Mouse (Mus musculus) megakaryocyte, adult 5-6 weeks (primary cell): ENCODE data around the gene Zfp637. TPM values are rescaled to one million over a fixed set of nuclear protein-coding genes. Genes with fewer than 3 reads are reported as not detected.
"Not testable (repeated sequence)": the region's sequence is repeated elsewhere in the genome, so short reads cannot be mapped to it uniquely, and the experiment has no call there.

Experiments
- ATAC-seq: 2 replicates; pipeline ENCODE4 v1.8.0; 2016; ENCODE audit warnings: mild to moderate bottlenecking, inconsistent platforms; ENCODE audit not compliant: poor library complexity, severe bottlenecking
- total RNA-seq, 2 experiments: library from RNA; stranded (forward) in 1 of 2; stranded (reverse) in 1 of 2; fragments of 153-499, 151-499 nt in 1 of 2; fragments of 221-1000, 200-1000 nt in 1 of 2; gene quantifications; 2 replicates each; pipeline versions ENCODE4 v1.2.3 to v1.2.4; 2015 to 2017

The Zfp637 gene
- total RNA-seq (2015) (15.5 and 17.3 TPM in 2 replicates), total RNA-seq (2017) (13.4 and 14.1 TPM in 2 replicates)

DNA sequence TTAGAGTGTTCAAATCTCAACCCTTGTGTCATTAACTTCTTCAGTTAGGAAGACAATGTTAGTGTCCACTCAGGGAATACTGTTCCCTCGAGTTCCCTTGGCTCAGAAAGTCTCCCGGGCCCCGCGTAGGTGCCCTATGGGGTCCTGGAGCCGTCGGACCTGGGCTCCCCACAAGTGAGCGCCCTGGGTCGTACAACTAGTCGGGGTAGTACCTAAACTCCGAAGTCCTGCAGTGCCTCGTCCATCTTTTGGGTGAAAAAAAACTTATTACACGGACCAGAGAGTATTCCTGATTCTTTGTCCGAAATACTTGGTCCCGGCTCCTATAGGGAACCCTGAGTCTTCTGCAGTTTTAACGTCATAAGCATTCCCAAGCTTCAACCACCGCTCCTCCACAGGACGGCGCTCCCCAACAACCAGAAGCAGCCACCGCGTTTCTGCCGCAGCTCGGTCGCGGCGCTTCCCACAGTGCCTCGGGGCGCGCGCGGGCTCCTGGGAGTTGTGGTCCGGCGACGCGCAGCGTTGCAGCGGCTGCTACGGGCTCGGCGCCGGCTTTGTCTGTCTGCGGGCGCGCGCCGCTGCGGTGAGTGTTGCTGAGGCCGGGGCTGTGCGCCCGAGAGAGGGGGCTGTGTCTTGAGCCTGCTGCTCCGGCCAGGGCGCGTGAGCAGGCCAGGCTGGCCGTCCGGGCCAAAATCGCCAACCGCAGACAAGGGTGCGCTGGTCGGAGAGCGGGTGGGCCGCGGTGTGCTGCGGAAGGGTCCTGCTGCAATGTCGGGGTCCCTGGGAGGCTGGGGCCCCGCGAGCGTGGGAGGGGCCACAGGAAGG, at the start of gene Zfp637:
Zfp637 (plus strand) TSS at position 495 of the 825 bp plus-strand sequence.
- ATAC-seq, result peak; percentile 99

DNA sequence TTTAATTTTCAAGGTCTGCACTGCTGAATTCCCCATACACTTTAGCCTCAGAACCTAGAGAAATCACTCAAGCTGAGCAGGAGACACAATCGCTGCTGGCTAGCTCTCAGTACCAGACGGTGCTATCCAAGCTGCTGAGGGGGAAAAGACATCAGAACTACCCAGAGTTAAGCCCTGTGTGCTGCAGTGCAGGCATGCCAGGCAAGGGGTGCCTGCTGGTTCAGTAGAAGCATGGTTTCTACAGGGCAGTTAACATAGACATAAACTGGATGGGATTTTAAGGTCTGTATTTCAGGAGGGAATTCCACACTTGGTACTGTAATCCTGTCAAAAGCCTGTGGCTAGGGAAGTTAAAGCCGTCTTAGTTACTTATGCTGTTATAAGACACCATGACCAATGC, 45.7 kb upstream of the Zfp637 start:
- ATAC-seq, result no peak

DNA sequence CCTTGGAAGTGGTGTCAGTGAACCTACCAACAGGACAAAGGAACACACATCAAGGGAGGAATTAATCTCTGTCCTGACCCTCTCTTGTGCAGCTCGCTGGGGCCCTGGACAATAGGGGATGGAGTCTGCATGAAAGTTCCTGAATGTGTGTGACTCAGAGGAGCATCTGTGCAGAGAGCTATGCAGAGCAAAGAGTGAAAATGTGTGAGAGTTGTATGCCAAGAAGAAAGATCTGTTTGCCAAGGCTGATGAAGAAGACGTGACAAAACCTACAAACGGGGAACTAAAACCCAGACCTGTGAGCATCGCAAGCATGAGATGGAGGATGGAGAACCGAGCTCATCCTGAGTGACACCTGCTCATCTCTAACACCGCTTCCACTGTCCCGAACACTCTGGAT, 40.2 kb upstream of the Zfp637 start:
- no peak for ATAC-seq

DNA sequence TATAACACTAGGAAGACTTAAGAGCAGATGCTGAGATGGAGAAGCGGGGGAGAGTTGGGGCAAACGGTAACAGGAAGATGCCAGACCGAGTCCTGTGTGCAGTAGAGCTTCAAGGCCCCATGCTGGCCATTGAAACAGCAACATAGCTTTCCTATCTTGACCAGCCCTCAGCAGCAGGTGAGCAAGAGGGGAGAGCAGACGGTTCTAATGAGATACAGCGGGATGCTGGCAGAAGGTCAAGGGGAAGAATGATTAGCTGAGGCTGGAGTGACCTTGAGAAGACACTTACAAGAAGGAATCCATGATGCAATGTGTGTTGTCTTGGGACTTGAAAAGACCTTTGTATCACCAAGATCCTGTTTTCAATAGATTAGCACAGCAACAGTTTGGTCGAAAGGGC, 39.2 kb upstream of the Zfp637 start:
- ATAC-seq, result no peak

GRCm38 (mm10) chr6:117807756-117808155, 33.2 kb upstream of the Zfp637 start:
- ATAC-seq, result no peak

DNA sequence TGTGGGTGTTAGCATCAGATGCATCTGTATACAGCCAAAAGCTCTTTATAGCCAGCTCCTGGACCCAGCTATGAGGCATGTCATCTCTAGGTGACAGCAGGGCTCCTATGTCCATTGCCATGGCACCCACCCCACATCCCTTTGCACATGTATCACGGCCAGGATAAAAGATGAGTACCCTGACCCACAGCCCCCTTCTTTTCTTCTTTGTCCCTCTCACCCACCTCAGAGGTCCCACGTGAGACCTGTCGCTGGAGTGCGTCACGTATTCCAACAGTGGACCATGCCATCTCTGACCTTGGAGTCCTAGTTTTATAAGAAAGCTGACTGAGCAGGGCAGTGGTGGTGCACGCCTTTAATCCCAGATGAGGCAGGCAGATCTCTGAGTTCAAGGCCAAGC, 31.2 kb upstream of the Zfp637 start:
- no peak for ATAC-seq

- ATAC-seq, result no peak
These were observed 30.3 kb upstream of the Zfp637 start for GRCm38 (mm10) chr6:117810717-117811116.

- ATAC-seq, result no peak
These were observed 29.7 kb upstream of the Zfp637 start for GRCm38 (mm10) chr6:117811256-117811655.

DNA sequence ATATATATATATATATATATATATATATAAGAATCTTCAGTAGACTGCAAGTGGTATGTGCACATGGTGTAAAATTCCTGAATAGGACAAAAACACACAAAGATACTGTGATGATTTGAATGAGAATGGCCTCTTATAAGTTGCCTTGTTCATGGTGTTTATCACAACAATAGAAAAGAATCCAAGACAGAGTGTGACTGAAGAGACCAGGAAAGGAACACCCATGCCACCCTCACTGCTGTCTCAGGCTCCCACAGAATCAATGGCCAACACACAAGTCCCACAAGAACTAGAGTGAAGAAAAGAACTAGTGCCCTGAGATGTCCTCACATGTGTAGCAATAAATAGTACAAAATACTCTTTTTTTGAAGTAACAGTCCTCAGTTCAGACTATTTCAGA, 26.3 kb upstream of the Zfp637 start:
- no peak for ATAC-seq

GRCm38 (mm10) chr6:117817108-117817541, 23.9 kb upstream of the Zfp637 start:
- ATAC-seq, result peak; percentile 52; the same call in 1 of the 2 replicates

DNA sequence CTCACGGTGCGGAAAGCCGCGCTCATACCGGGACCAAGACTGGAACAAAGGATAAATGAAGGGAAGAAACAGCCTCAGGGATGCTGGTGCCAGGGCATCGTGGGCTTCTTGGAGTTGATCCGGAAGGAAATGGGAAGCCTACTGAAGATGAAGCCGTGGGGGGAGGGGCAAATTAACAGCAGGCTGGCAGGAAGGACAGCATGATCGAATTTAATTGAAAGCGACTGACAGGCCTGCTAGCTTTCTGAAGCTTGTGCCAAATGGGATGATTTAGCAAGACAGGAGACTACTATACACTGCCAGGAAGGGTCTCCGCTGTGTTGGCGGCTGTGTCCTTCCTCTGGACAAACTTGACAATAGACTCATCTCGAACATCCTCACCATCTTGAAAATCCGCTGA, 20.7 kb upstream of the Zfp637 start:
- ATAC-seq, result no peak

DNA sequence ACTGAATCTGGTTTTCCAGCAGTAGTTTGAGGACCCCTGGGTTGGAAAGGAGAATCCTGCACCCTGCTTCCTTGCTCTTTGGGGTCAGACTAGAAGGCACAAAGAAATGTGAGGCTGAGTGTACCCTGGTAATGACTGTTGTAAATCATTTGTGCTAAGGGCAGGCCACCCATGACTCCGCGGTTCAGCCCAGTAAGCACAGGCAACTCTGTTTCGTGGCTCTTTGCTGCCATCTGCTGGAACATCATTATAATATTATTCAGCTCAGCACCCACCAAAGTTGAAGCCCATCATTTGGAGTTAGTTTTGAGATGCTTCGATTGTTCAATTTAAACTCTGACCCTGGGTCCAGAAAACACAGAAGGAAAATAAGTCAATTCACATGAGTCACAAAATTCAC, 15.6 kb upstream of the Zfp637 start:
- peak; percentile 91 for ATAC-seq

DNA sequence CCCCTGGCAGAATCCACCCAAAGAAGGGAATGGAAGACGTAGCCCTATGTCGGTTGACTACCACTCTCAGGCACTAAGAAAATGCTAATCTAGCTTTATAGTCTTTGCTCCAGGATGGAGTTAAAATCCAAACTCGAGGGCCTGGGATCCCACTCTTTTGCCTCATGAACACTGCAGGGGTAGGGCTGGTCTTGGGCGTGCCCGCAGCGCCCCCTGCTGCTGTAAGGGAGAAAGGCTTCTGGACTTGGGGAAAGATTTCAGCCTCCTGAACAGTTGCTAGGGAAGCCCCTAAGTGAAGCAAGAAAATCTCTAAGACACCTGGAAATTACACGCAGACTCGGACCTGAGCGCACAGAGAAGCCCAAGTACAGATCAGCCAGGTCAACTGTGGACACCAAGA, 12.7 kb upstream of the Zfp637 start:
- peak; percentile 75 for ATAC-seq

- no peak for ATAC-seq
These were observed 553 bp downstream of the Zfp637 start for GRCm38 (mm10) chr6:117841511-117841955.

DNA sequence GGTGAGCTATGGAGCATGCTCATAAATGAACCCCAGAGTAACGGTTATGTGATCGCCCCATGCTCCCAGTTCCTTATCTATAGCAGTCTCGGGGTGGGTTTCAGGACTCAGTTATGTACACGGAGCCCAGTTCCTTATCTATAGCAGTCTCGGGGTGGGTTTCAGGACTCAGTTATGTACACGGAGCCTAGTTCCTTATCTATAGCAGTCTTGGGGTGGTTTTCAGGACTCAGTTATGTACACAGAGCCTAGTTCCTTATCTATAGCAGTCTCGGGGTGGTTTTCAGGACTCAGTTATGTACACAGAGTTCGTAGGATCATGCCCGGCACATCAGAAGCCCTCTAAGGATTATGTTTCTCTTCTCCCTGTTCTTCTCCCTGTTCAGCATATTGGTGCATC, 3.6 kb downstream of the Zfp637 start:
- ATAC-seq, result no peak

DNA sequence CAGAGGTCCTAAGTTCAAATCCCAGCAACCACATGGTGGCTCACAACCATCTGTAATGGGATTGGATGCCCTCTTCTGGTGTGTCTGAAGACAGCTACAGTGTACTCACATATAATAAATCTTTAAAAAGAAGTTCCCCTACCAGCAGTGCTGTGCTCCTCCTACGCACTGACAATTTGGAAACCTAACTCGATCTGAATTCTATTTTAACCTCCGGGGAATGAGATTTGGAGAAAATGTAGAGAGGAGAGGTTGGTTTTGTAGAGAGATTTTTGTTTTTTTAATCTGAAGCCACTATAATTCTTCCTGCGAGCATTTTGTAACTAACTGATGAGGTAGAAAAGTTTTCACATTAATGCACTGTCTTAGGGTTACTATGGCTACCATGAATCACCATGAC, 5.7 kb downstream of the Zfp637 start:
- ATAC-seq, result not testable (repeated sequence)

DNA sequence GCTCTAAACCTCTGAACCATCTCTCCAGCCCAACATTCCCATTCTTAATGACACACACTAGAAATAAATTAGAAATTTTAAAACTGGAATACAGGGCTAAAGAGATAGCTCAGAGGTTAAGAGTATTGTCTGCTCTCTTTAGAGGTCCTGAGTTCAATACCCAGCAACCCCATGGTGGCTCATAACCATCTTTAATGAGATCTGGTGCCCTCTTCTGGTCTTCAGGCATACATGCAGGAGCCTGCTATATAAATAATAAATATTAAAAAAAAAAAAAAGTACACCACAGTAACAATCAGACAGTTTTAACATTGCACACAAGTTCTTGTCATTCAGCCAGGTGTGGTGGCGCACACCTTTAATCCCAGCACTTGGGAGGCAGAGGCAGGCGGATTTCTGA, 6.8 kb downstream of the Zfp637 start:
- ATAC-seq, result no peak

- ATAC-seq, result no peak
These were observed 7.6 kb downstream of the Zfp637 start for GRCm38 (mm10) chr6:117848577-117848976.

DNA sequence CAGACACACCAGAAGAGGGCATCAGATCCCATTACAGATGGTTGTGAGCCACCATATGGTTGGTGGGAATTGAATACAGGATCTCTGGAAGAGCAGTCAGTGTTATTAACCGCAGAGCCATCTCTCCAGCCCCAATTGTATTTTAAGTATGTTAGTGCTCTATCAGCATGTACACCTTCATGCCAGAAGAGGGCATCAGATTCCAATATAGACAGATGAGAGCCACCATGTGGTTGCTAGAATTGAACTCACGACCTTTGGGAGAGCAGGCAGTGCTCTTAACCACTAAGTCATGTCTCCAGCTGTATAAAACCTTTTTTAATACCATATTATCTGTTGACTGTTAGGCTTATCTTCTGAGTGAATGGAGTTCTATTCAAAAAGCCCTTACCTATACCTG, 10.8 kb downstream of the Zfp637 start:
- peak; percentile 63 for ATAC-seq

DNA sequence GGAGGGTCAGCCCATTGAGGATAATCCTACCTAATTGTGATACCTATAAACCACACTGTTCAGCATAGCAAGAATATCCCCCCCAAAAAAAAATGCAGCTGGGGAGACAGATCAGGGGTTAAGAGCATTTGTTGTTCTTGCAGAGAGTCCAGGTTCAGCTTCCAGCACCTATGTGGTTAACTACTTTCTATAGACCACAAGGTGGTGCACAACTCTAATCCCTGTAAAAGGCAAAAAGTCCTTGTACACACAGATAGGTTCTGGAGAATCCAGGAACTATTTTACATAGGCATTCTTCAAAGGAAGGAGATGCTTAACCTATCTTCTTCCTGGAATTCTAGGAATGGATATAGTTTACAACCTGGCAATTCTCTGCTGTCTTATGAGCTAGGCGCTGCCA, 17.0 kb downstream of the Zfp637 start:
- no peak for ATAC-seq

GRCm38 (mm10) chr6:117861848-117862247, 20.9 kb downstream of the Zfp637 start, which contains the start of gene Zfp239:
TSS of gene Zfp239 (plus strand) at chr6:117862100.
- ATAC-seq, result no peak

GRCm38 (mm10) chr6:117862465-117862864, 21.5 kb downstream of the Zfp637 start:
- no peak for ATAC-seq
